ENCODE assay signal across 24 mouse cellular contexts in the genomic region with DNA sequence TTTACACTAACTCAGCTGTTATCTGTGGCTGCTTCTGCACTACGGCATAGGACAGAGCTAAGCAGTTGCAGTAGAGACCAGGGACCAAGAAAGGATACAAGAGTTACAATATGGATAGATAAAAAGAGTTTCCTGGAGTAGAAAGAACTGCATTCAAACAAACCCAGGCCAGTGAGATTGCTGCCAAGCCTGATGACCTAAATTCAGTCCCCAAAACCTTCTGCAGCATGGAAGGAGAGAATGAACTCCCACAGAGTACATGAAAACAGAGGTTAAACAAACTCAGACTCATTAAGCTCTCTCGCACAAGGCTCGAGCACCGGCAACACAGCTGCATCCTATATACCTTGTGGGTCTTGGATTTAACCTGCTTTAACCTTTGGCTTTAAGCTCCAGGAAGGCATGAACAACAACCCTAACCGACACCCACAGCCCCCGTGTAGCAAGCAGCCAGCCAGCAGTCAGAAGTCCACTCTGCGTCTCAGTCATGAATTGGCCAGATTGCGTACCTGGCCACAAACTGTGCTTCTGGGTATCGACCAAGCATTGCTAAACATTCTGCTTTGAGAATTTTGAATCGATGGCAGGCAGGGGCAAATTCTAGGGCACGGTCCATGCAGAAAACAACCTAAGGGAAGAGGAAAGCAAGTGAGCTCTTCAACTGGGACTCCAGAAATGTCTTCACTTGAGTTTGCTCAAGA. TPM values are rescaled to one million over a fixed set of nuclear protein-coding genes. Genes with fewer than 3 reads are reported as not detected.
DNase-seq lines count a peak whose midpoint lies in the region; TF ChIP-seq lines count a peak whose summit lies in the region.
"Had no signal": no experiment of that assay in that cellular context is flagged by ENCODE, and none has a peak within 500 bp of the region (broad histone marks: within the 10 kb centered on the region; RNA-seq: fewer than 3 reads in every experiment).

No protein-coding gene starts in this region.

- intact Hi-C loops in left cerebral cortex, adult 2 months (cut with DNase I), result no loop called here
- intact Hi-C loops in left cerebral cortex, postnatal 36 days (cut with DNase I), result no loop called here

- no peak for TF ChIP-seq CTCF in cerebellum, adult 2 months (IDR thresholded peaks at IDR 0.05; ENCODE audit: borderline replicate concordance, insufficient read depth, low read depth, low read length)
- no peak for TF ChIP-seq CTCF in left cerebral cortex, adult 2 months (IDR thresholded peaks at IDR 0.05)
- TF ChIP-seq CTCF in olfactory bulb, adult 2 months (IDR thresholded peaks at IDR 0.05; ENCODE audit: insufficient read depth, low read depth, low read length), result no peak

- TF ChIP-seq POLR2A in cerebellum, adult 2 months (IDR thresholded peaks at IDR 0.05; ENCODE audit: borderline replicate concordance, insufficient read depth, low read length), result no peak
- no peak for TF ChIP-seq POLR2A in olfactory bulb, adult 2 months (IDR thresholded peaks at IDR 0.05; ENCODE audit: insufficient read depth, low read depth, low read length)

- H3K4me1 ChIP-seq in cerebellum, adult 2 months (ENCODE audit: control insufficient read depth, insufficient read depth, low read length), result peaks cover 18% of the 10 kb centered on the region
- no peaks in the 10 kb centered on the region for H3K4me1 ChIP-seq in olfactory bulb, adult 2 months (ENCODE audit: control insufficient read depth, insufficient read depth, low read length)
- H3K4me1 ChIP-seq: forebrain, embryonic 10.5 days; forebrain, embryonic 13.5 days; hindbrain, embryonic 10.5 days; hindbrain, embryonic 13.5 days; intestine, embryonic 15.5 days had no signal

- no peaks in the 10 kb centered on the region for H3K27me3 ChIP-seq in cerebellum, adult 2 months (ENCODE audit: control insufficient read depth, insufficient read depth, low read length)
- H3K27me3 ChIP-seq: CH12.LX; forebrain, embryonic 13.5 days; heart, embryonic 12.5 days; heart, embryonic 15.5 days; hindbrain, embryonic 13.5 days; intestine, embryonic 15.5 days had no signal

- 7% methylated on average over 11 of the region's 11 CpGs for WGBS in cerebellum, adult 2 months
- WGBS in olfactory bulb, adult 2 months, result 36% methylated on average over 11 of the region's 11 CpGs

- H3K4me3 ChIP-seq in cerebellum, adult 2 months (replicated peaks; ENCODE audit: insufficient read depth, low read depth, low read length), result no peak overlapping the region
- H3K4me3 ChIP-seq in left cerebral cortex, adult 2 months, result no peak overlapping the region
- H3K4me3 ChIP-seq in olfactory bulb, adult 2 months (ENCODE audit: insufficient read depth, low read depth, low read length), result no peak overlapping the region
- H3K4me3 ChIP-seq: forebrain, embryonic 10.5 days; forebrain, embryonic 13.5 days; heart, embryonic 12.5 days; heart, embryonic 15.5 days; hindbrain, embryonic 10.5 days; hindbrain, embryonic 13.5 days; intestine, embryonic 15.5 days had no signal

- H3K27ac ChIP-seq in cerebellum, adult 2 months (ENCODE audit: insufficient read depth, low read length), result peak overlapping the region; percentile 81
- H3K27ac ChIP-seq in left cerebral cortex, adult 2 months, result peak overlapping the region; percentile 10; the same call in 1 of the 2 replicates
- 0 out of 2 replicates have a peak overlapping the region, but pooled peaks have one; percentile 45 for H3K27ac ChIP-seq in olfactory bulb, adult 2 months (ENCODE audit: insufficient read depth, low read depth, low read length)
- H3K27ac ChIP-seq: forebrain, embryonic 10.5 days; forebrain, embryonic 13.5 days; heart, embryonic 15.5 days; hindbrain, embryonic 10.5 days; hindbrain, embryonic 13.5 days; intestine, embryonic 15.5 days had no signal

- peak in 1 of 2 experiments; percentile 68 for DNase-seq in cerebellum, adult 2 months
- DNase-seq in cerebellum, adult 9-11 months, result no peak
- DNase-seq in left cerebral cortex, adult 2 months (ENCODE audit: extremely low spot score in 1 of 2, low spot score in 2 of 2), result no peak
- no peak for DNase-seq in left cerebral cortex, postnatal 36 days (ENCODE audit: low spot score in 2 of 2)
- DNase-seq in Muller cell, postnatal 12 days (ENCODE audit: inconsistent ontology term), result peak; percentile 55
- DNase-seq in frontal cortex, adult 2 months (ENCODE audit: extremely low spot score in 1 of 2, low spot score in 1 of 2), result no peak
- DNase-seq: adrenal gland, adult 2 months; adrenal gland, postnatal 14 days; B cell, adult 2 months; cerebellum, adult 11-12 months; embryo, embryonic 11 days; gastrocnemius, postnatal 25 days; heart, adult 18-20 months; heart, postnatal 10 days; heart, postnatal 36 days had no signal

RNA-seq across cellular contexts. Expression of a gene that starts 17.8 kb away (rescaled TPM):
- 547 and 616 TPM in 2 replicates for polyA plus RNA-seq in cerebellum, adult 2 months (2012; rRNA removed)
- 100 to 1,000 TPM; 117 to 121 TPM for total RNA-seq in left cerebral cortex, adult 2 months (2021)
- total RNA-seq in left cerebral cortex, postnatal 36 days (2021), result 100 to 1,000 TPM; 167 to 298 TPM
- polyA plus RNA-seq in olfactory bulb, adult 2 months (2012; ENCODE audit: insufficient read depth, insufficient read length, low replicate concordance, missing spikeins), result not detected in 2 replicates
- polyA plus RNA-seq in frontal cortex, adult 2 months (2012; rRNA removed), result 227 and 230 TPM in 2 replicates

RNA-seq across cellular contexts. Expression of a gene that starts 26.5 kb away (rescaled TPM):
- 27.5 and 27.6 TPM in 2 replicates for polyA plus RNA-seq in cerebellum, adult 2 months (2012; rRNA removed)
- 10 to 100 TPM; 13.2 to 13.6 TPM for total RNA-seq in left cerebral cortex, adult 2 months (2021)
- total RNA-seq in left cerebral cortex, postnatal 36 days (2021), result 10 to 100 TPM; 13.1 to 13.7 TPM
- polyA plus RNA-seq in olfactory bulb, adult 2 months (2012; ENCODE audit: insufficient read depth, insufficient read length, low replicate concordance, missing spikeins), result not detected in 2 replicates
- polyA plus RNA-seq in frontal cortex, adult 2 months (2012; rRNA removed), result 23.5 and 27.3 TPM in 2 replicates

RNA-seq across cellular contexts. Expression of a gene that starts 27.5 kb away (rescaled TPM):
- 157 and 177 TPM in 2 replicates for polyA plus RNA-seq in cerebellum, adult 2 months (2012; rRNA removed)
- 100 to 1,000 TPM; 248 to 263 TPM for total RNA-seq in left cerebral cortex, adult 2 months (2021)
- total RNA-seq in left cerebral cortex, postnatal 36 days (2021), result 100 to 1,000 TPM; 215 to 247 TPM
- 670 TPM in 1 of 2 replicates, not detected in the other for polyA plus RNA-seq in olfactory bulb, adult 2 months (2012; ENCODE audit: insufficient read depth, insufficient read length, low replicate concordance, missing spikeins)
- polyA plus RNA-seq in frontal cortex, adult 2 months (2012; rRNA removed), result 224 and 228 TPM in 2 replicates

RNA-seq across cellular contexts. Expression of a gene that starts 47.1 kb away (rescaled TPM):
- 0.86 and 0.92 TPM in 2 replicates for polyA plus RNA-seq in cerebellum, adult 2 months (2012; rRNA removed)
- 1 to 10 TPM; 1.0 to 1.4 TPM for total RNA-seq in left cerebral cortex, adult 2 months (2021)
- under 1 TPM; 0.32 to 0.86 TPM for total RNA-seq in left cerebral cortex, postnatal 36 days (2021)
- polyA plus RNA-seq in olfactory bulb, adult 2 months (2012; ENCODE audit: insufficient read depth, insufficient read length, low replicate concordance, missing spikeins), result not detected in 2 replicates
- 1.5 and 2.0 TPM in 2 replicates for polyA plus RNA-seq in frontal cortex, adult 2 months (2012; rRNA removed)

Comparison
In these comparisons a context has a peak if more than half of its experiments do, and no peak if none do; other contexts are left out.
1. H3K27ac ChIP-seq: peak in every context shown above with its lines; median percentile 81 in cerebellum, adult 2 months; 45 in olfactory bulb, adult 2 months; 10 in left cerebral cortex, adult 2 months.